Mouse (Mus musculus) kidney, adult 2 months (tissue): ENCODE data around the gene Moxd2. TPM values are rescaled to one million over a fixed set of nuclear protein-coding genes. Genes with fewer than 3 reads are reported as not detected.

Experiments used
- DNase-seq: peaks from one replicate; pipeline ENCODE4 v3.0.0; 2021
- H3K27ac ChIP-seq: fragments of 200-500 bp; 2 replicates; pipeline ENCODE4 v1.5.1; 2012; ENCODE audit warnings: low read depth, low read length, control low read depth, inconsistent platforms; ENCODE audit not compliant: insufficient read depth
- H3K27me3 ChIP-seq: fragments of 200-500 bp; replicated peaks from 2 replicates; pipeline ENCODE4 v1.6.1; 2012; ENCODE audit warnings: mild to moderate bottlenecking, moderate library complexity, low read length, inconsistent platforms; ENCODE audit not compliant: control insufficient read depth, insufficient read depth
- H3K36me3 ChIP-seq: fragments of 200-500 bp; 2 replicates; pipeline ENCODE4 v1.6.1; 2012; ENCODE audit warnings: mild to moderate bottlenecking, moderate library complexity, low read length, inconsistent platforms; ENCODE audit not compliant: control insufficient read depth, insufficient read depth
- H3K4me1 ChIP-seq: fragments of 200-500 bp; 2 replicates; pipeline ENCODE4 v1.6.1; 2011; ENCODE audit warnings: low read length; ENCODE audit not compliant: control insufficient read depth, insufficient read depth
- H3K4me3 ChIP-seq: fragments of 200-500 bp; 2 replicates; pipeline ENCODE4 v1.5.1; 2011; ENCODE audit warnings: mild to moderate bottlenecking, low read depth, low read length, control low read depth; ENCODE audit not compliant: insufficient read depth
- CTCF ChIP-seq: fragments of 200-500 bp; conservative IDR thresholded peaks from 2 replicates; pipeline ENCODE4 v1.5.1; 2011; ENCODE audit warnings: low read depth, mild to moderate bottlenecking, control low read depth, low read length, moderate library complexity, mixed read lengths; ENCODE audit not compliant: insufficient read depth, insufficient read length
- POLR2A ChIP-seq: fragments of 200-500 bp; IDR thresholded peaks from one replicate; pipeline ENCODE4 v1.6.1; 2011; ENCODE audit warnings: low read depth, low read length, control low read depth
- WGBS: fragments of 180-500 bp; shearing (Covaris S2); methylation state at CpG from one replicate; pipeline ENCODE4 v1.1.7; 2018; 5-methylcytosine and 5-hydroxymethylcytosine counted together
- polyA plus RNA-seq: library from polyadenylated mRNA; depleted of rRNA; stranded (reverse); fragments of >200 nt; gene quantifications from 2 replicates; pipeline ENCODE4 v1.2.3, GENCODE M21; 2012; rRNA removed

Moxd2 gene
- not detected in 2 replicates for polyA plus RNA-seq

- no peak for TF ChIP-seq POLR2A
- no peak for TF ChIP-seq CTCF
- 94% methylated on average over 3 of the region's 3 CpGs for WGBS
- H3K4me3 ChIP-seq, result no peak within 1 kb of the TSS
- H3K4me1 ChIP-seq, result no peaks in the 10 kb centered on the region
- no peak within 1 kb of the TSS for H3K27ac ChIP-seq
- no peaks in the 10 kb centered on the region; the same call in 1 of the 2 replicates for H3K27me3 ChIP-seq
- no peaks in the 10 kb centered on the region for H3K36me3 ChIP-seq
- no peak for DNase-seq
These were observed at the start of gene Moxd2 for GRCm38 (mm10) chr6:40887394-40887793. Moxd2 (minus strand) TSS chr6:40887494.

GRCm38 (mm10) chr6:40919954-40920353 is 32.7 kb upstream of the Moxd2 start:
- no peak for DNase-seq
- no peak for TF ChIP-seq POLR2A
- TF ChIP-seq CTCF, result no peak
- Histone ChIP-seq H3K4me1 (no peaks in the 10 kb centered on the region), H3K27me3 (no peaks in the 10 kb centered on the region), H3K4me3 (no peak overlapping the region), H3K27ac (no peak overlapping the region), H3K36me3 (no peaks in the 10 kb centered on the region)
- WGBS, result 78% methylated on average over 4 of the region's 4 CpGs

GRCm38 (mm10) chr6:40900287-40900686 is 13.0 kb upstream of the Moxd2 start, which contains the start of gene Prss58:
Prss58 (minus strand) TSS chr6:40900387.
- no peaks in the 10 kb centered on the region for H3K27me3 ChIP-seq
- TF ChIP-seq CTCF (no peak), POLR2A (no peak)
- no peak within 1 kb of the TSS for H3K4me3 ChIP-seq
- no peaks in the 10 kb centered on the region for H3K36me3 ChIP-seq
- no peak within 1 kb of the TSS for H3K27ac ChIP-seq
- no peaks in the 10 kb centered on the region for H3K4me1 ChIP-seq
- DNase-seq, result no peak

- TF ChIP-seq POLR2A (no peak), CTCF (no peak)
- 47% methylated on average over 1 of the region's 1 CpGs for WGBS
- H3K4me3 ChIP-seq, result no peak overlapping the region
- H3K4me1 ChIP-seq, result no peaks in the 10 kb centered on the region
- no peaks in the 10 kb centered on the region for H3K27me3 ChIP-seq
- H3K36me3 ChIP-seq, result no peaks in the 10 kb centered on the region
- DNase-seq, result no peak
- H3K27ac ChIP-seq, result no peak overlapping the region
These were observed 7.4 kb upstream of the Moxd2 start for GRCm38 (mm10) chr6:40894716-40895115.

GRCm38 (mm10) chr6:40893577-40893976 is 6.3 kb upstream of the Moxd2 start:
- no peaks in the 10 kb centered on the region for H3K27me3 ChIP-seq
- no peaks in the 10 kb centered on the region for H3K4me1 ChIP-seq
- TF ChIP-seq POLR2A (no peak), CTCF (peak; percentile 63)
- 39% methylated on average over 7 of the region's 7 CpGs for WGBS
- H3K27ac ChIP-seq, result no peak overlapping the region
- no peaks in the 10 kb centered on the region for H3K36me3 ChIP-seq
- no peak overlapping the region for H3K4me3 ChIP-seq
- DNase-seq, result peak; percentile 25

- 81% methylated on average over 4 of the region's 4 CpGs for WGBS
- TF ChIP-seq POLR2A, result no peak
- no peak for TF ChIP-seq CTCF
- Histone ChIP-seq H3K36me3 (no peaks in the 10 kb centered on the region), H3K27ac (no peak overlapping the region), H3K27me3 (no peaks in the 10 kb centered on the region), H3K4me3 (no peak overlapping the region), H3K4me1 (no peaks in the 10 kb centered on the region)
- no peak for DNase-seq
These were observed 4.5 kb upstream of the Moxd2 start for GRCm38 (mm10) chr6:40891754-40892153.

GRCm38 (mm10) chr6:40890973-40891372 is 3.7 kb upstream of the Moxd2 start:
- WGBS, result 62% methylated on average over 1 of the region's 1 CpGs
- no peak for TF ChIP-seq POLR2A
- no peak for TF ChIP-seq CTCF
- no peaks in the 10 kb centered on the region for H3K36me3 ChIP-seq

More at GRCm38 (mm10) chr6:40890973-40891372, 3.7 kb upstream of the Moxd2 start:
- DNase-seq, result no peak
- no peak overlapping the region for H3K4me3 ChIP-seq
- H3K4me1 ChIP-seq, result no peaks in the 10 kb centered on the region
- no peak overlapping the region for H3K27ac ChIP-seq
- H3K27me3 ChIP-seq, result no peaks in the 10 kb centered on the region; the same call in 1 of the 2 replicates
